Mouse (Mus musculus): ENCODE results near the gene Wnk4. TPM values are rescaled to one million over a fixed set of nuclear protein-coding genes. Genes with fewer than 3 reads are reported as not detected.

Gene Wnk4
- total RNA-seq, 2 experiments from 2014 or later = 4.1 to 4.6 TPM

DNA sequence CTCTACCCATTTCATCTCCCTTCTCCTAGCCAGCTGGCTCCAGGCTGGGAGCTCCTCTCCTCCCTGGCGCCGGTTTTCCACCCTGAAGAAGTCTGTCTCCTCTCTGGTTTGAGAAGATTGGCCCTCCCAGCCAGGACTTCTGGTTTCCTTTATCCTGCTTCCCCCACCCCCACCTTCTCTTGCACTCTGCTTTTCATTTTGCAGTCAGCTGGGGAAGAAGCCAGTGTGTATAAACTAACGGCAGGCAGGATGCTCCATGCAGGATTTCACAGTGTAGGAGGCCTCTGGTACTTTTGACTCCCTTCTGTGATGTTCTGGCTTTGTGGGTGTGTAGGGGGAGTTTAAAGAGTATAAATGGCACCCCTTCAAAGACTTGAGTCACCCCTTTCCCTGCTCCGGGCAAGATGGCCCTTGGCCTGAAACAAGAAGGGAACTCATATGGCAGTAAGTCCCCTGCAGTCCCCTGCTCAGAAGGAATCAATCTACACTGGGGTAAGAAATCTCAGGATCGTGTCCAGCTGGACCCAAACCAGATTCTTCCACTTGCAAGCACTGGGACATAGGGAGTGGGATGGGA is 22.2 kb upstream of the Wnk4 start:
- DNase-seq (ENCODE audit: low spot score in 2 of 2) = peak in 1 of 2 experiments; percentile 25

DNA sequence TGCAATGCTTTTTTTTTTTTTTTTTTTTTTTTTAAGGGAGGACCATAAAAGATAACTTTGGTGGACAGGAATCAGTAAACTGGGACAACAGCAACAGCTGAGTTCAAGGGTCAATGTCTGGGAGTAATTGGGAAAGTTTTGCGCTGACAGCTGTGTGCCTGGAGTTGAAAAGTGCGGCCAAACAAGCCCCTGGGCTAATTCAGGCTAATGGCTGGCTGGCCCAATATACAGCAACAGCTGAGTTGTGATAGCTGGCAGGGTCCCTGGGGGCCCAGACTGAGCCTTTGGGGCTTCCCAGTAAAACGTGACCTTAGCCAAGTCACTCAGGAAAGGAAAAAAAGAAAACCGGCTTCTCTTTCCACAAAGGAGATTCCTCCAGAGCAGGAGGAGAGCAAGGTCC is 15.3 kb upstream of the Wnk4 start:
- DNase-seq (ENCODE audit: low spot score in 2 of 2) = no peak

DNA sequence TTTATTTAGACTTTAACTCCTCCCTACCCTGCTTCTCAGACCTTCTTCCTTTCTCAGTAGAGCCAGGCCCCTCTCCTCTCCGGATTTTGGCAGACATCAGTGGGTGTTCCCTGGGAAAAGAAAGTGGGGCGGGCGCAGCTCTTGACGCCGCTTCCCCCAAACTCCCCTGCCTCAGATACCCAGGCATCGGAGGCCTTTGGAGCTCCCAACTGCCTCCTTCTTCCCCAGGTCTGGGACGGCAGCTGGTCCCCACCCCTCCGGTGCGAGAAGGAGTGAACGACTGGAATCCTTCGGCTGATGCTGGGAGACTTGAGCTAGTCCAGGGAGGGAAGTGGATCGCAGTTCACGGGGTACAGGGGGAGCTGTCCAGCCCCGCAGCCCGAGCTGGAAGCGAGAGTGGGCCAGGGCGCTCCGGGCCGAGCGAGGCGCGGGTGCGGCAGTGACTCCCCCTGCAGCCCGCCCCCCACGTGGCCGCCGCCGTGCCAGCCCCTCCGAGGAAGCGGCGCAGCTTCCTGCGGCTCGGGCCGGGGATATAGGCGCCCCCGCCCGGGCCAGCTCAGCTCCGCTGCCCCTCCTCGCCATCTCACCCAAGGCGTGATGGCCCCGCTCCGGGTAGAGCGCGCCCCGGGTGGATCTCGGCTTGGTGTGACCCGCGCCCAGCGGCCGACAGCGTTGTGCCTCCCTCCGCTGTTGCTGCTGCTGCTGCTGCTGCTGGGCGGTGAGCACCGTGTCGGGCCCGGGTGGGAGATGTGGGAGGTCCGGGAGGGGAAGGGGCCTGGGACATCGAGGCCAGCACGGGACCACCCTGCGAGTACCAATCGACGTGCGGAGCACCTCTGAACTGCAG is 14.3 kb upstream of the Wnk4 start, which contains the start of gene Ramp2:
Gene Ramp2 (plus strand): TSS at position 174 of the 847 bp plus-strand sequence.
- peak in 1 of 2 experiments; percentile 63 for DNase-seq (ENCODE audit: low spot score in 2 of 2)

DNA sequence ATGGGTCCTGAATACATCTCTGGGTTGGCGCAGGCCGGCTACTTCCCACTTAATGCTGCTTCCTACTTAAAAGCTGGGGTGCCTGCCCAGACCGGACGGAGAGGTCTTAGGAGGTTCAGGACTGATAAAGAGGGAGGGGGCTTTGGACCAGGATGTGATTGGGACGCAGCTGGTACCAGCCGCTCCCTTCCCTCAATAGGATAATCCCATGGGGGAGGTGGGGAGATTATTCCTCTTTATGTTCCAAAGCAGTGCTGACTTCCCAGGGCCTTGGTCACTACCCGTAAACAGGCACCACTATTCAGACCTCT is 13.7 kb upstream of the Wnk4 start:
- DNase-seq (ENCODE audit: low spot score in 2 of 2) = no peak

- no peak for DNase-seq (ENCODE audit: low spot score in 2 of 2)
Observed at GRCm38 (mm10) chr11:101247521-101248030, 12.8 kb upstream of the Wnk4 start.

GRCm38 (mm10) chr11:101248258-101248994 is 11.9 kb upstream of the Wnk4 start:
- DNase-seq (ENCODE audit: low spot score in 2 of 2) = peak; percentile 58 to 72

GRCm38 (mm10) chr11:101251031-101251430 is 9.3 kb upstream of the Wnk4 start:
- no peak for DNase-seq (ENCODE audit: low spot score in 2 of 2)

DNA sequence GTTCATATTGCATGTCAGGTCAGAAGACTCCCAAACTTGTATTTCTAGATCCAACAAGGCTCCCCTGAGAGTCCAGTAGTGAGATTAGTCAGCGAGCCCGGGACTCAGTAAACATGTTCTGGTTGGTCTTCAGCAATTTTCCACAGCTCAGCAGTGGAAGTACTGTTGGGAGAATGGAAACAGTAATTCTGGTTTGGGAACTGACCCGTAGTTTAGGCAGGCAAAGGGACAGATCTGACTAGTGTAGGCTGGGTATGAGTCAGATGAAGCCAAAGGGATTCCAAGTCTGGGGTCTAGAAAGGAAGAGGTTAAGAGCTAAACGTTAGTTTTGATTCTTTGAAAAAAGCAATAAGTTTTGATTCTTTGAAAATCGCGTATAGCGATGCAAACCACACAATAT is 7.4 kb upstream of the Wnk4 start:
- DNase-seq (ENCODE audit: low spot score in 2 of 2) = no peak

DNA sequence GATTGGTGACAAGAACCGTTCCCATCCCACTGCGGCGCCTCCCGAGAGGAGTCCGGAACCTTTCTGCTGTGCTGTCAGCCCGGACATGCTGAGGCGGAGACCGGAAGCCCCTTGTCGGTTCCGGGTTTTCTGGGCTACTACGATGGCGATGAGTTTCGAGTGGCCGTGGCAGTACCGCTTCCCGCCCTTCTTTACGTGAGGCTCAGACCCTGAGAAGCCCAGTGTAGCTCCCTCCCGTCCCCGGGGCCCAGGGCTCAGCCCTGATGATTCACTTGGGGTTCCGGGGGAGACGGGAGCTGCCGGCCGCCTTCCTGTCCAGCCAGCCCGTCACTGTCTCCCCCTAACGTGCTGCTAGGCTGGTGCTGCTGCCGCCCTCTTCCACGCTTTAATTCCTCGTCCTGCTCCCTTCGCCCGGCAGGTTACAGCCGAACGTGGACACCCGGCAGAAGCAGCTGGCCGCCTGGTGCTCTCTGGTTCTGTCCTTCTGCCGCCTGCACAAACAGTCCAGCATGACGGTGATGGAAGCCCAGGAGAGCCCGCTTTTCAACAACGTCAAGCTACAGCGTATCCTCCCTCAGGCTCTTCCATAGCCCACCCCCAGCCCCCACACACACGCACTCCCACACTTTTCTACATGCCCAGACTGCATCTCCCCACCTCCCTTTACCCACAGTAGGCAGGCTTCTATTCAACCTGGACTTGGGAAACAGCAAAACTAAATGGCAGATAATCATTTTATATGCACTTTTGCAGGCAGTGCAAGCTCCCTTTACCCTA is 6.6 kb upstream of the Wnk4 start, which contains the start of gene Vps25:
Gene Vps25 (plus strand): TSS at position 95 of the 777 bp plus-strand sequence.
- peak; percentile 79 to 82 for DNase-seq (ENCODE audit: low spot score in 2 of 2)

DNA sequence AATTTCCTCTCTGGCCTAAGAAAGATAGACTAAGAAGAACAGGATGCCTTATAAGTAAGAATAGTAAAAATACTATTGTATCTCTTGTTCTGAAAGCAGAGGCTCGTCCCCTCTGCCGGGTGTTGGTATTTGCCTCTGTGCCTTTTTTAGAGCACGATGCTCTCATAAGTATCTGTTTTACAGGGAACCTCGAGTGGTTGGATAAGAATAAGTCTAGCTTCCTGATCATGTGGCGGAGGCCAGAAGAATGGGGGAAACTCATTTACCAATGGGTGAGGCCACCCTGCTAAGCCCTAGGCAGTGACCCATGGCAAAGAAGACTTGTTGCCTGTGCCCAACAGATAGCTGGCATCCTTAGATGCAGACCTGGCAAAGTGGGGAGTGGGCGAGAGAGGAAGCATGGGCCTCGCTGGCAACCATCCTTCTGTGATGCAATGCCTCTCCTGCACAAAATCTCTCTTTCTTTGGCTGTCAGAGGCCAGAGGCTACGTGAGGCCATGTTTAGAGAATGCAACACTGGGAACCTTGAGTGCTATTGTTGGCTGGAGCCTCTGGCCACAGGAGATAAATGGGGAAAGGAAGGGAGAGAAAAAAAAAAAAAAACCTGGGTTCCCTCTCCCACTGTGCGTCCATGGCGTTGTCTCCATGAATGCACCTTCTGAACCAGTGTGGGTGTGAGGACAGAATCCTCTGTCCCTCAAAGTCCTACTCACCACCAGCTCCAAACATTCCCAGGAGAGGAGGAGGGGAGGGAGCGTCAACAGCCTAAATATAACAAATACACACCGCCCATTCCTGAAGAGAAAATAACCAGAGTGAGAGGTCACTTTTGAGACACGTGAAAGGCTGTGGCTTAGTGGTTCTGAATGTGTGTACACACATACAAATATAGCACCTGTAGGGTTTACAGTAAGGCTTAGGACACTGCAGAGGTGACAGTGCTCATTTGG is 4.3 kb upstream of the Wnk4 start:
- no peak for DNase-seq (ENCODE audit: low spot score in 2 of 2)

- no peak for DNase-seq (ENCODE audit: low spot score in 2 of 2)
Observed at GRCm38 (mm10) chr11:101259261-101259712, 1.1 kb upstream of the Wnk4 start.

GRCm38 (mm10) chr11:101260826-101261380 is 536 bp downstream of the Wnk4 start:
- no peak for DNase-seq (ENCODE audit: low spot score in 2 of 2)

DNA sequence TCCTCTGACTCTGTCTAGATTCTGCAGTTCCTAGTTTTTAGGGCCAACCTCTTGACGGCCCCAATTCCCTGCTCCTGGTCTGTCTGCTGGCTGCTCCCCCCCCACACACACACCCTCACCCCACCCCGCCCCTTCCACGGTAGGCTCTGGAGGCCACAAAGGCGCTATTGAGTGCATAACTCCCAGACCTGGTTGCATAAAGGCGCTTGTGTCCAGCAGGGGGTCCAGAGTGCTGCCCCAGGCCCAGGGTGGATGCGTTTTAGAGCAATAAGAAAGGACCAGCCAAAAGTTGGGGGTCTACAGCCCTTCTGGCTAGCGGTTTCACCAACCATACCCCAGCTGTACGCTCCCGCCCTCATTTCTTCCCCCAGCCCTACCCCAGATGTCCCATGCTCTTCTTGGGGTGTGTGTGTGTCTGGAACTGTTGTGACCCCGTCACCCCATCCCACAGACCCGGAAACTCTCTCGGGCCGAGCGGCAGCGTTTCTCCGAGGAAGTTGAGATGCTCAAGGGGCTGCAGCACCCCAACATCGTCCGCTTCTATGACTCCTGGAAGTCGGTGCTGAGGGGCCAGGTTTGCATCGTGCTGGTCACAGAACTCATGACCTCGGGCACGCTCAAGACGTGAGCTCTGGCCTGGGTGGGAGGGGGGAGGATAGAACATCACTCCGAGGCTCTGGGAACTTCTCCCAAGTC is 2.1 kb downstream of the Wnk4 start:
- no peak for DNase-seq (ENCODE audit: low spot score in 2 of 2)

GRCm38 (mm10) chr11:101263138-101263988 is 3.0 kb downstream of the Wnk4 start:
- DNase-seq (ENCODE audit: low spot score in 2 of 2) = no peak

DNA sequence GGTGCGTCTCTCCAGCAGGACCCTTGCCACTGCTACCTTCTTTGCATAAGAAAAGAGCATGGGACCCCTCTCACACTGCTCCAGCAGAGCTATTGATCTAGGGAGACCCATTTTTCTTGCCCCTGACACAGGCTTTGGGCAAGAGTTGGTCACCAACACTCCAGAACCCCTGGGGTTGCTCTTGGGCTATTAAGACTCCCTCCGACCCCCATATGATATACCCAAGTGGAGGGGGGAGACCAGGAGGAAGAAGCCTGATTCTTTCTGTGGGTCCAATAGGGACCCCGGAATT is 3.6 kb downstream of the Wnk4 start:
- DNase-seq (ENCODE audit: low spot score in 2 of 2) = no peak

DNA sequence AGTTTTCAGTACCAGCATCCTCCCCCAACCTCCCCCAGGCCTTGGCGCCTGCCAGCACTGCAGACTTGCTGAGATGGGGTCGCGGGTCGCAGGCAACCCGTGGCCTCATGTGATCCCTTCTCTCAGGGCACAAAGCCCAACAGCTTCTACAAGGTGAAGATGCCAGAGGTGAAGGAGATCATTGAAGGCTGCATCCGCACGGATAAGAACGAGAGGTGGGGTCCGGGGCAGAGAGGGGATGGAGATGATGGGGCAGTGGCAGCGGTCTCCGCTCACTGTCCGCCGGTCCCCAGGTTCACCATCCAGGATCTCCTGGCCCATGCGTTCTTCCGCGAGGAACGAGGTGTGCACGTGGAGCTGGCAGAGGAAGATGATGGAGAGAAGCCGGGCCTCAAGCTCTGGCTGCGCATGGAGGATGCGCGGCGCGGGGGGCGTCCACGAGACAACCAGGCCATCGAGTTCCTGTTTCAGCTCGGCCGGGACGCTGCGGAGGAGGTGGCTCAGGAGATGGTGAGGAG is 4.6 kb downstream of the Wnk4 start:
- DNase-seq (ENCODE audit: low spot score in 2 of 2) = no peak

GRCm38 (mm10) chr11:101265906-101266305 is 5.5 kb downstream of the Wnk4 start:
- DNase-seq (ENCODE audit: low spot score in 2 of 2) = no peak
